Mouse (Mus musculus) megakaryocyte, adult 5-6 weeks (primary cell): ENCODE data around the gene Tmem177. TPM values are rescaled to one million over a fixed set of nuclear protein-coding genes. Genes with fewer than 3 reads are reported as not detected.
A peak's percentile ranks its signal among the peaks of the same experiment; 100 is the strongest.

Experiments used
- ATAC-seq: 2 replicates; pipeline ENCODE4 v1.8.0; 2016; ENCODE audit warnings: mild to moderate bottlenecking, inconsistent platforms; ENCODE audit not compliant: poor library complexity, severe bottlenecking
- total RNA-seq, 2 experiments: library from RNA; stranded (forward) in 1 of 2; stranded (reverse) in 1 of 2; fragments of 153-499, 151-499 nt in 1 of 2; fragments of 221-1000, 200-1000 nt in 1 of 2; gene quantifications; 2 replicates each; pipeline versions ENCODE4 v1.2.3 to v1.2.4; 2015 to 2017

Tmem177 gene
- total RNA-seq (2015) (1.6 and 2.1 TPM in 2 replicates), total RNA-seq (2017) (1.3 and 1.7 TPM in 2 replicates)

GRCm38 (mm10) chr1:119912953-119913814 lies at the start of gene Tmem177:
Gene Tmem177, minus strand, starts transcription at chr1:119913208.
- ATAC-seq = peak; percentile 95

GRCm38 (mm10) chr1:119959920-119960319 lies 46.9 kb upstream of the Tmem177 start:
- no peak for ATAC-seq

- ATAC-seq = no peak
Observed at GRCm38 (mm10) chr1:119959464-119959863, 46.5 kb upstream of the Tmem177 start.

GRCm38 (mm10) chr1:119957716-119958222 lies 44.8 kb upstream of the Tmem177 start:
- ATAC-seq = no peak

- no peak for ATAC-seq
Observed at GRCm38 (mm10) chr1:119954680-119955079, 41.7 kb upstream of the Tmem177 start.

GRCm38 (mm10) chr1:119953456-119953855 lies 40.4 kb upstream of the Tmem177 start:
- no peak for ATAC-seq

- no peak for ATAC-seq
Observed at GRCm38 (mm10) chr1:119950086-119950485, 37.1 kb upstream of the Tmem177 start.

- no peak for ATAC-seq
Observed at GRCm38 (mm10) chr1:119936861-119937260, 23.9 kb upstream of the Tmem177 start.

GRCm38 (mm10) chr1:119931421-119932150 lies 18.6 kb upstream of the Tmem177 start:
- ATAC-seq = no peak

GRCm38 (mm10) chr1:119929715-119930114 lies 16.7 kb upstream of the Tmem177 start:
- no peak for ATAC-seq

- ATAC-seq = peak; percentile 54; the same call in 1 of the 2 replicates
Observed at GRCm38 (mm10) chr1:119919299-119919698, 6.3 kb upstream of the Tmem177 start.

GRCm38 (mm10) chr1:119916823-119917371 lies 3.9 kb upstream of the Tmem177 start:
- no peak for ATAC-seq

- ATAC-seq = no peak
Observed at GRCm38 (mm10) chr1:119907206-119907748, 5.7 kb downstream of the Tmem177 start.

- no peak for ATAC-seq
Observed at GRCm38 (mm10) chr1:119903231-119903620, 9.8 kb downstream of the Tmem177 start.

GRCm38 (mm10) chr1:119902551-119903230 lies 10.3 kb downstream of the Tmem177 start:
- no peak for ATAC-seq

GRCm38 (mm10) chr1:119899195-119900123 lies 13.5 kb downstream of the Tmem177 start:
- no peak for ATAC-seq

GRCm38 (mm10) chr1:119894936-119895335 lies 18.1 kb downstream of the Tmem177 start:
- peak; percentile 85 for ATAC-seq

- ATAC-seq = no peak
Observed at GRCm38 (mm10) chr1:119893600-119893999, 19.4 kb downstream of the Tmem177 start.

- ATAC-seq = peak; percentile 53
Observed at GRCm38 (mm10) chr1:119892933-119893332, 20.1 kb downstream of the Tmem177 start.
